Mouse (Mus musculus) brain, embryonic 14.5 days (tissue): Measurements from ENCODE around the gene Chtf18.

Source experiments
- CTCF ChIP-seq: fragments of 200-500 bp; IDR thresholded peaks from 2 replicates; pipeline ENCODE4 v1.5.1; 2012; ENCODE audit warnings: inconsistent platforms, mild to moderate bottlenecking, moderate library complexity, borderline replicate concordance; ENCODE audit not compliant: insufficient read depth, insufficient read length; ENCODE audit errors: extremely low read depth
- POLR2A ChIP-seq: fragments of 200-500 bp; IDR thresholded peaks from 2 replicates; pipeline ENCODE4 v1.6.1; 2012; ENCODE audit warnings: mild to moderate bottlenecking, inconsistent platforms, borderline replicate concordance; ENCODE audit not compliant: poor library complexity, insufficient read depth, insufficient read length, severe bottlenecking; ENCODE audit errors: extremely low read depth

DNA sequence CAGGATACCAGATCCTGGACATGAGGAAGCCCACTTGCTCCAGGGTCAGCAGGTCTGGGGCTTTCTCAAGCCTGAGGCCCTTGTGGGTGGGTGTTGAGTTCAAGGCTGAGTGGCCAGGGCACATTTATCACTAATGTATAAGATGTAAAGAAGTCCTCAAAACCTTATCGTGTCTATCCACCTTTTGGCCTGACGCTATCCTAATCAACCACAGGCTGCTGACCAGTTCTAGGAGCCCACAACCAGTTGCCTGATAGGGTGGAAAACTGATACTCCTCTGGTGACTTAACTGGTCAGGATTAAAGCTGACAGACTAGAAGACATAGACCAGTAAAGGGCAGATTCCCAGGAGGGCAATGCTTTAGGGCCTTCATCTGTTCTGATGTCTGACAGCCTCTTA lies 17.2 kb downstream of the Chtf18 start:
- no peak for TF ChIP-seq CTCF
- no peak for TF ChIP-seq POLR2A
